Mouse (Mus musculus): ENCODE data around the gene S100a2.

DNA sequence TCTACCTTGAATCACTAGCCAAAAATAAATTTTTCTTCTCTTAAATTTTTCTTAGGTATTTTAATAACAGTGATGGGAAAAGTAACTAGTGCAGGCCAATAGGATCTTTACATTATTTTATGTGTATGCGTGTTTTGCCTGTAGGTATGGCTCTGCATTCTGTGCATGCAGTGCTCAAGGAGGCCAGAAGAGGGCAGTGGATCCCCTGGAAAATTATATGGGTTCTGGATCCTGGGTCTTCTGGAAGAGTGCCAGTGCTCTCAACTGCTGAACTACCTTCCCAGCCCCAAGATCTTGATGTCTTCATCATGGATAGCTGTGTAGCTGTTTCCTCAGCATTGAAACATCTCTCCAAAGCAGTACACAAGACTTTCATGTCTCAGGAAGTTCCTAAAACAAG lies 7.9 kb upstream of the S100a2 start:
- TF ChIP-seq POLR2A (IDR thresholded peaks at IDR 0.05; ENCODE audit: extremely low read depth, insufficient read depth, low read length) (no peak), CTCF (IDR thresholded peaks at IDR 0.05; ENCODE audit: low read depth, low read length) (no peak)

Data from liver, adult 2 months (tissue).